Mouse (Mus musculus): ENCODE data around the gene Lrp5. TPM values are rescaled to one million over a fixed set of nuclear protein-coding genes. Genes with fewer than 3 reads are reported as not detected.

Gene Lrp5
- total RNA-seq, 2 experiments from 2014 or later = 24.6 to 28.2 TPM

DNA sequence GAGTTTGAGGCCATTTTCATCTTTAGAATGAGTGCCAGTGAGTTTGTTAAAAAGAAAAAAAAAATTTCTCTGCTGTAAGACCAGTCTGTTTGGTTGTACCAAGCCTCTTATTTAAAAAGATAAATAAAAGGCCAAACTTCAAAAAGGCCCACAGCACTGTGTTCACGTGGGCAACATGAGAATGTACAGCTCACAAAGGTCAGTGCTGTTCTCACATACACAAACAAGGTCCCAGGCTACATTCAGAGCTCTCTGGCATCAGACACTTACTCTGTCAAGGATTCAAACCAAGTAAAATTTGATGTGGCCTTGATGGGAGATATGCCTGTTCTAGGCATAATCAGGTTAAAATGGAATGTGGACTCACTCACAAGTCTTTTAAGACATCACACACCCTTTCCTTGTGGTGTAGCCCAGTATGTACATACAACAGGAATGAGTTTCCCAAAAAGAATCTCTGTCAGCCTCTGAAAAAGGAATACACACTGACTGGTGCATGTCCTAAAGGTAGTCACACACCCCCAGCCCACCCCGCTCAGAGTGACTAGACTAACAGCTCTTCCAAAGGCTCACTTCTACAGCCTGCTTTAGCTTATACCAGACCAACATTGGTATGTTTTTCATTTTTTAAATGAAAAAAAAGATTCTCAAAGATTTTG, 130.1 kb downstream of the Lrp5 start:
- DNase-seq = no peak

DNA sequence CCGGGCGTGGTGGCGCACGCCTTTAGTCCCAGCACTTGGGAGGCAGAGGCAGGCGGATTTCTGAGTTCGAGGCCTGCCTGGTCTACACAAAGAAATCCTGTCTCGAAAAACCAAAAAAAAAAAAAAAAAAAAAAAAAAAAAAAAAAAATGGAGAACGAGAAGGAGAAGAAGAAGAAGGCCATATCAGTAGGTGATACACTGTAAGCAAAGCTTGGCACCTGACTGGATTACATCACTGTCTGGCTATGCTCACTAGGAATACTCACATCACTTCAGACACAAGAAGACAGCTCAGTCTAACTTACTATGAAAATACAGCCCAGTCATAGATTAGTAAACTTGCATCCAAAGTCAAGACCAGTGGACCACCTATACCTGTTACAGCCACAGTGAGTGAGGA, 131.6 kb downstream of the Lrp5 start:
- no peak for DNase-seq

DNA sequence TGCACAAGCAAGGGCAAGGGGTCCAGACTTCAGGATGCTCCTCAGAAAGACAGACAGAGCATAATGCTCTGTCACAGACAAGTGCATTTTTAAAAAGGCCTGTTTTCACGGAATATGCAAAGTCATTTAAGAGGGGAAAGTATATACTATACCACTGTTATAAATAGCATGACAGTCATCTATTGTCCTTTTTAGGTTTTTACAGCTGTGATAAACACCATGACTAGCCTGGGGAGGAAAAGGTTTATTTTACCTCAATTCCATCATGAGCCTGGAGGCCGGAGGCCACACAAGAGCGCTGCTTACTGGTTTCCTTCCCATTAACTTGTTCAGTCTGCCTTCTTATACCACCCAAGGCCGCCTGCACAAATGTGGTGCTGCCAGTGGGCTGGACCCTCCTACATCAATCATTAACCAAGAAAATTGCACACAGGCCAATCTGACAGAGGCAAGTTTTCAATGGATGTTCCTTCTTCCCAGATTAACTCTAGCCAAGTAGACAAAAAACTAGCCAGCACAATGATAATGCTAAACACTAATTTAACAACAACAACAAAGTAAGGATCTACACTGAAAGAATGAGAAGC, 134.7 kb downstream of the Lrp5 start:
- no peak for DNase-seq

DNA sequence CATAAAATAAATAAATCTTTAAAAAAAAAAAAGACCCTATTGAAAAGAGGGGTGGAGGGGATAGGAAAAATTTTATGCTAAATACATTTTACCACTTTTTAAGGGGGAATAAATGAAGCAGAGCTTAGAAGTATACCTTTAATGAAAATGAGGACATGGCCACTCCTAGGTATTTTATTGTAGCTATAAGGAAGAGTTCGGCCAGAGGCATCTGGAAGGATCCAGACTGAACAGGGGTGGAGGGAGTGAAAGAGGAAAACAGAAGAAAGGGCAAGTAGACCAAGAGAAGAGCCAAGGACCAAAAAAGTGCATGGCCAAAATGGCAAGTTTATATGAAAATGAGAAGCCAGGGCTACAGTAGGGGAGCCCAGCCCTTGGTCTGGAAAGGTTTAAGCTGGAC, 136.3 kb downstream of the Lrp5 start:
- DNase-seq = no peak

DNA sequence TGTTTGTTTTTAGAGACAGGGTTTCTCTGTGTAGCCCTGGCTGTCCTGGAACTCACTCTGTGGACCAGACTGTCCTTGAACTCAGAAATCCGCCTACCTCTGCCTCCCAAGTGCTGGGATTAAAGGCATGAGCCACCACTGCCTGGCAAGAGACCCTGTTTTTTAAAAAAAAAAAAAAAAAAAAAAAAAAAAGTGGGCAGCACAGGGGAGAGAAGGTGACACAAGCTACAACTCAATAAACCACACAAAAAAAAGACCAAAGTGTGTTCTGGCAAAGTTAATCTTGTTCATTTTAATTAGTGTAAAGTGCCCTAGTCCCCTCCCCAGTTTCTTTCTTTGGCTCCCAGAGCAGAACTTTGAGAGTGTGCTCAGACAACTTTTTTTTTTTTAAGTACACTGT, 137.1 kb downstream of the Lrp5 start:
- no peak for DNase-seq

DNA sequence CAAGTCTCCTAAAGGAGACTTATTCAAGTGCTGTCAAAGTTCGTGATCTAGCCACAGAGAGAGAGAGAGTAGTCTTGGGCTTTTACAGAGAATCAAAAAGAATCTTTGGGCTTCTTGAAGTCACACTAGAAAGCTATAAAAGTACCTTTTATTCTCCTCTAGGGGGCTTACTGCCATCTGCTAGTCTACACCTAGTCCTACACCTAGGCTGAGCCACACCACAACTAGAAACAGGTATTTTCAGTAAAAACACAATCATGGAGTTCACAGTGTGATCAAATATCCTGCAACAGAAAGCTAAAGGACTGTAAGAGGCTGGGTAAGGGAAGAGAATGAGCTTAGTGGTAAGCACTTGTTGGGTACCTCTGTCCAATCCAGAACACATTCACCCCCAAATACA, 138.1 kb downstream of the Lrp5 start:
- no peak for DNase-seq

DNA sequence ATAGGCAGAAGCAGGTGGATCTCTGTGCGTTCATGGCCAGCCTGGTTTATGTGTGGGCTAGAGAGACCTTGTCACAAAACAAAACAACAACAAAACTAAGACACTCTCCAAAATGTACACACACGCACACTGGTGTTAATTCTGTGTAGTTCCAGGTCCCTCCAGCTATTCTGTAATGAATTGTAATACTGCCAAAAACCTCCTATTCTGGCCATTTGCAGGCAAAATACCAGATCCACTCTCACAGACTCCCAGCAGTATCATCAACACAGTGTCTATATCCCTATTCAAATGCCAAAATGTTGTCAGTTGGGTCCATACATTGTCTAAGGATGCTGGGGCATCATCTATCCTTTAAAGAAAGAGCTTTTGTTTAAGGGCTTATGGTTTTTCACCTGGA, 141.4 kb downstream of the Lrp5 start:
- no peak for DNase-seq

DNA sequence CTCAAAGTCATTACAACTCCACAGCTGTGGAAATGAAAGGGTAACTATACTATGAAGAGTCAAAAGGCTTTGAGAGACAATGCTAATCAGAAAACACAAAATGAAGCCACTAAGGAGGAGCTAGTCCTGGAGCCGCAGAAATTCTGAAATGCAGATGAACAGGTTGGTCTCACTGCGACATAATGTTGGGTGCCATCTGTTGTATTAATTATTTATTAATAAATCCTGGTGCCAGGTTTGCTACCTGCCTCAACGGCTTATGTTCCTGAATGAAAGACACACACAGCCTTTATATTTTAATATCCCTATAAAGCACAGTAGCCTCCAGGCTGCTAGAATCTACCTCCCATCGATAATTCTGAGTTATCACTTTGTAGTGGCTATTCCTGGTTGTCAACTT, 143.8 kb downstream of the Lrp5 start:
- DNase-seq = no peak

DNA sequence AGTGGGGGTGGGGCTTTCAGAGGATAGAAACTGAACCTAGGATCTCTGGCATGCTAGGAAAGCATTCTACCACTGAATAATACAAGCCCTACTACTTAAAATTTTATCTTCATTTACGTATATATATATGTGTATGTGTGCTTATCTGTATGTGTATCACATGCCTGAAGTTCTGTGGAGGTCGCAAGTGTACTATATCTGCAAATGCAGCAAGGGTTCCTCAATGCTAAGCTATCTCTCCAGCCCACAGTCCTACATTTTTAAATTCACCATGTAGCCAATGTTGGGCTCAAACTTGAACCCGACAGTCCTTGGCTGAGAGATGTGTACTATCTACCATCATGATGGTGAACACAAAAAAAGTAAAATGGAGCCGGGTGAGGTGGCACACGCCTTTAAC, 145.4 kb downstream of the Lrp5 start:
- DNase-seq = no peak

DNA sequence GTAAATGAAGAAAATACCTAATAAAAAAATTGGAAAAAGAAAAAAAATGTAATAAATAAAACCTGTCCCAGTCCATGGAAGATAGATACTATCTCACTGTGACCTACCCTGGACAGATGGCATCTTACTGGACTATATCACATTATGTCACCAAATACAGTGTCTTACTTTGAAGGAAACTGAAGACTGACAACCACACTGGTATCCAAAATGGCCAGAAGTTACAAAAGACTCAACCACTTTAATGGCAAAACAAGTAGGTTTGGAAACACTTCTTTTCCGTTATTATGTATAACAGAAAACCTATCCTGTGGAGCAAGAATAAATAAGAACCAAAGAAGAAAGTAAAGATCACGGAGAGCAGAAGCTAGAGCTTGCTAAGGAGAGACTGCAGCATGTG, 146.1 kb downstream of the Lrp5 start:
- DNase-seq = no peak

DNA sequence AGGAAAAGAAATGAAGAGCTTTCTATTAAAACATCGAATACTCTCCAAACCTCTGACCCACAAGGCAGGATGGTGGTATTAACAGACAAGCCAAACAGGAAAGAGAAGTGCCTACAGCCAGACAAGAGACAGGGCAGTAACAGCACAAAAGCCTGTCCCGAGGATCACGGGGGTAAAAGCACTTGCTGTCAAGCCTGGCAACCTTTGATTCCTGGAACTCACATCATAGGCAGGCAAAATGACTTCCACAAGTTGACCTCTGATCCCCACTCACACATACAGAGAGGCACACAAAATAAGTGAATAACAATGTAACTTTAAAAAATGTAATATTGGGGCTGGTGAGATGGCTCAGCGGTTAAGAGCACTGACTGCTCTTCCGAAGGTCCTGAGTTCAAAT, 146.9 kb downstream of the Lrp5 start:
- no peak for DNase-seq

DNA sequence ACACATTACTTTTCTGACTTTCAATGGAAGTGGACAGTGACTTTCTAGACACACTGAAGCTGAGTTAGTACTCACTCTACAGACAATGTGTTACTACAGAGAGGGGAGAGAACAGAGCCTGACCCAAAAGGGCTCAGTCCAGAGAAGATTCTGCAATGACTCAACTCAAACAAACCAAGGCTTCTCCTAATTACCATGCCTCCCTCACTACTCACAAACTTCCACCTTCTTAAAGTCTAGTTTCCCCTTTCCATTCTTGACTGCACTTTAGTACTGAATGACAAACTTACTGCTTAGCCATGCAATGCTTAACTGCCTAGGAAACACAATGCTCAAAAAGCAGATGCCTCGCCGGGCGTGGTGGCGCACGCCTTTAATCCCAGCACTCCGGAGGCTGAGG, 148.7 kb downstream of the Lrp5 start:
- no peak for DNase-seq

DNA sequence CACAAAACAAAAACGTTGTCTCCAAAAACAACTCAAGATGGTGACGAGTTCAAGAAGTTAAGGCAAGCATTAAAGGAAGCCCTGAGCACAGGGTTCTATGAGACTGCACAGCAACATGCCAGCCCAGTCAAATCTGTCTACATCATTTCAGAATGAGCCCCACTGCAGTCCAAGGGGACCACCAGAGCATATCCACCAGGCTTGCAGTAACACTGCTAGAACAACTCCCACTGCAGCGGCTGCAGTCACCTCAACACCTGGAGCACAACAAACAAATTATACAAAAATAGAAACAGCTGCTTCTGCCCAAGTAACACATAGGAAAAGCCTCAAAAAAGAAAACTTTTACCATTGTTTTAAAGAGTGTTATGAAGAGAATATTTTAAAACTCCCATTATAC, 151.4 kb downstream of the Lrp5 start:
- DNase-seq = no peak

Other genes with a start within 250 kb of the Lrp5 start
- gene Ppp6r3, start 110.8 kb downstream of the Lrp5 start, total RNA-seq (2021) = 10 to 100 TPM; 47.0 to 50.9 TPM
- 10 to 100 TPM; 10.8 to 12.6 TPM for gene 1810055G02Rik, start 21.7 kb upstream of the Lrp5 start, total RNA-seq (2021)
- 10 to 100 TPM; 19.1 to 20.2 TPM for gene Kmt5b, start 80.9 kb upstream of the Lrp5 start, total RNA-seq (2021)
- 1 to 10 TPM; 1.8 to 2.3 TPM for gene Chka, start 165.2 kb upstream of the Lrp5 start, total RNA-seq (2021)
- 1 to 10 TPM; 5.2 to 7.0 TPM for gene Tcirg1, start 220.6 kb upstream of the Lrp5 start, total RNA-seq (2021)
- gene Ndufs8, start 226.2 kb upstream of the Lrp5 start, total RNA-seq (2021) = 100 to 1,000 TPM; 260 to 277 TPM
- 1 to 10 TPM; 1.4 to 1.7 TPM for gene Aldh3b1, start 243.2 kb upstream of the Lrp5 start, total RNA-seq (2021)
- gene Unc93b1, start 248.6 kb upstream of the Lrp5 start, total RNA-seq (2021) = 10 to 100 TPM in 1 of 2 experiments, 1 to 10 TPM in 1; 8.4 to 10.2 TPM

Measured in gastrocnemius, postnatal 25 days (tissue).